Mouse (Mus musculus): ENCODE data around the gene Celsr1. TPM values are rescaled to one million over a fixed set of nuclear protein-coding genes. Genes with fewer than 3 reads are reported as not detected.
A peak's percentile ranks its signal among the peaks of the same experiment; 100 is the strongest.

Celsr1 gene
- total RNA-seq, 2 experiments from 2014 or later: 6.4 to 7.2 TPM

DNA sequence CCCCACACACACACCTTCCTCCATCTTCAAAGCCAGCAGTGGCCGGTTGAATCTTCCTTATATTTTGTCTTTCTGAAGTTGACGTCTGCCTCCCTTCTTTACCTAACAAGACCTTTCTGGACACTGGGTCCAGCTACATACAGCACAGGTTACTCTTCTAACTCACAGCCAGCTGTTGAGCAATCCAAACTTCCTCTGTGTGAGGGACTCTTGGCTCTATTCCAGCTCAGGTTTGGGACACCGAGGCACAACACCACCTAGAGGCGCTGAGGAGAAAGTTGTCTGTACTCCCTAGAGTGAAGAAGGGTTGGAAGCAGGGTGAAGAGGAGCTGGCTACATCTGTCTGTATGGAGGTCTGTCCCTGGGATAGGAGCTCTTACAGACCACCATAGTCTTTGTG, 8.8 kb upstream of the Celsr1 start:
- intact Hi-C loops (cut with DNase I): no loop called here
- no peak for DNase-seq

DNA sequence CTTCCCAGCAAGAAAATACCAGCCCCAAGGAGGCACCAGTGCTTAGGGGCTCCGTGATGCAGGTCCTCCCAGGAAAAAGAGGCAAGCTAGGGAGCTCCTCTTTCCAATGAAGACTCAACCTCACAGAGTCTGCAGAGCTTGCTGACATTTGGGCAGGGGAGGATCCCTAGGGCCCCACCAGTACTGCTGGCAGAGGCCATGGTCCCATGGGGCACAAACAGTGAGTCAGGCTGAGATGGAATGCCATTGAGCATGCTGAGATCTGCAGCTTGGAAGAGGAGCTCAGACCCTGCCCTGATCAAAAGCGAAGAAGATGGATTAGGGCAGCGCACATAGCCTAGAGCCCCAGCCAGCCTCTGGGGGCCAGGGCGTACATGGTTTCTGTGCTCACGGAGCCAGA, 7.8 kb upstream of the Celsr1 start:
- intact Hi-C loops (cut with DNase I): no loop called here
- no peak for DNase-seq

DNA sequence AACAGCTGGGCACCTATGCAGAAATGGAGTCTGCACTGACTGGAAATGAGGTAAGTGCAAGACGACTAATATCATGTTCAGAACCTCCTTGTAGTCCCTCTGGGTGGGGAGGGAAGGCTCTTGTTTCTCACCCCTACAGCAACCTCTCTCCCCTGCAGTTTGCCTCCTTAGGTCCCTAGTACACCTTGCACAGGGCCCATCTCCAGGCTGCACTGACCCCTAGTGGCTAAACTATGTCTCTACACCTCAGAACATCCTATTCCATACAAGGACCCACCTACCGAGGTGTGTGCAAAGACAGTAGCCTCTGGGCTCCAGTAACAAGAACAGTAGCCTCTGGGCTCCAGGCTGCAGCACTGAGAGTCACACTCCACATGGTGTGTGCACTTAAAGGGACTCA, 5.2 kb upstream of the Celsr1 start:
- peak; percentile 68 to 70 for DNase-seq
- intact Hi-C loops (cut with DNase I): loop anchor here (1.0 to 2.0 kb wide), 2 partner anchors 143 to 322 kb away; no protein-coding TSS in a partner anchor

DNA sequence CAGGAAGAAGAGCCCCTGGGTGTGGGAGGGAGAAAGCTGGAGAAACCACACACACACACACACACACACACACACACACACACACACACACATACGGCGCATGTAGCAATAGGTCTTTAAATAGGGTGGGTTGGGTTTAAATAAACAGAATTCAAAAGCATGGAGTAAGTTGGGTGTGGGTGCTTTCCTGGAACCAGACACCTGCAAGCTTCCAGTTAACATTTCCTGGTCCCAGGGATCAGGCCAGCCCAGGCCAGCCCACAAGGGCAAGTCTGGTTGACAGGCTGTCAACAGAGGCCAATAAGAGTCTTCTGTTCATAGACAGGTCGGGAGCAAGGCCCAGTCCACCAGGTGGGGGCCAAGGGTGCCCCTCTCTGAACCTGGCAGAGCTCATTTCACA, 2.3 kb upstream of the Celsr1 start:
- no peak for DNase-seq
- intact Hi-C loops (cut with DNase I): no loop called here

DNA sequence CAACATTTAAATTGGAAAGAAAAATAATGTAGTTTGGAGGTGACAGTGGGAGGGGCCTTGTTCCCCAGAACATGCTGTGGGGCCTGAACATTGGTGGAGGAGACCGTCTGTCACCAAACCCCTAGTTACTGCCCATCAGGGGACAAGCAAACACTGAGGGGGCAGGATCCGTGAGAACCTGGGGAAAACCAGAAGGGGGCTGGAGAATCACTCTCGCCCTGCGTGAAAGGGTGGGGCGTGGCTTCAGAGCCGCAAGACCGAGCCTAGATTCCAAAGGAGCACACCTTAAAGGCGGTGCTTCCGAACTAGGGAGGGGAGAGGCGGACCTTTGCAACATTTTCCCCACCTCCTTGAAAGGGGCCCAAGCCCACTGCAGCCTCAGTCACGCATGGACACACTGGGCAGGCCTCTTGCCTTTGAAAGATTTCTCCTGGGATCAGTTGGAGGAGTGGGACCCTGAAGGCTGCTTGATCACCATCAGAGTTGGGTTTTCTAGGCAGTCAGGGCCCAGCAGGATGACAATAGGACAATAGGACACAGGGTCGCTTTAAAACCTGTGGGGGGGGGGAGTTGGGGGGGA, 1.3 kb upstream of the Celsr1 start:
- intact Hi-C loops (cut with DNase I): no loop called here
- no peak for DNase-seq

DNA sequence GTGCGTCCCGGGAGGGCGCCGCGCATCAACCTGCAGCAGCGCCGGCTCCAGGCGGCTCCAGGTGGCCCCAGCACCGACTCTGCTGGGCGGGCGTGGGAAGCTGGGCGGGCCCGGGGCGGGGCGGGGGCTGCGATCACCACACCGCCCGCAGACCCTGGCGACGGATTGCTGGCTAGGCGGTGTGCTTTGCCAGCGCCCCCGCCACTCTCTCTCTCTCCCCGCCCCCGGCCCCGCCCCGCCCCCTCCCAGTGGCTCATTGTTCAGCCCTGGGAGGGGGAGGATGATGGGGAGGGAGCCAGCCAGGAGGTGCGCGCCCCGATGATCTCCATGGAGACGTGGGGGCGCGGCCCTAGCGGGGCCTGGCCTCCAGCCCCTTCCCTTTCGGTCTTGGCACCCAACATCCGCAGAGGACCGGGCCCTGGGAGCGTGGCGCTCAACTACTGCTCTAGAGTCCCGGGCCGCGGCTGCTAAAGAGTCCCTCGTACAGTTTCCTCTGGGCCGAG, 495 bp upstream of the Celsr1 start:
- intact Hi-C loops (cut with DNase I): no loop called here
- DNase-seq: no peak

DNA sequence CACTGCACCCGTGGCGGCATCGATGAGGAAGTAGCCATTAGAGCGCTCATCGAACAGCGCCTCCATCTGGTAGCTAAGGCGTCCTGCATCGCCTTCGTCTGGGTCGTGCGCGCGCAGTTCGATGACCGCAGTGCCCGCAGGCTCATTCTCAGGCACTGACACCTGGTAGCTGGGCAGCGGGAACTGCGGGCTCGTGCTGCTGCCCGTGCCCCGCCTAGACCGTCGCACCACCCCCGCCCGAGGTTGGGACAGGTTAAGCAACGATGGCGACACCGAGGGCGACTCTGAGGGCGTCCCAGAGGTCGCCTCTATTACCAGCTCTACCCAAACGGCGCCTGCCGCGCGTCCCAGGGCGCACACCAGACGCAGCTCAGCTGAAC, 776 bp downstream of the Celsr1 start:
- no peak for DNase-seq

DNA sequence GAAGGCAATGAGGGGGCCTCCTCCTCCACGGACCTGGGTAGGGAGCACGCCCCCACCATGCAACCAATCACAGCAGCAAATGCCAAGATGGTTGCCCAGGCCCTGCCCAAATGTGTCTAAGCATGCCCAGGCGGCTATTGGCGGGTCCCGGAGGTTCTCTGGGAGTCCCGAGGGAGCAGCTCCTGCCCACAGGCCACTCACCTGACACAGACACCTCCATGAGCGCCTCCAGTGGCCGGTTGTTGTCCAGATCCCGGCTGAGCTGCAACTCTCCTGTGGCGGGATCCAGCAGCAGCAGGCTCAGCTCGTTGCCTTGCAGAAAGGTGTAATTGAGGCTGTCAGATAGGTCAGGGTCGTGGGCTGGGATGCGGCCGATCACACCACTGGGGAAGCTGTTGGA, 3.6 kb downstream of the Celsr1 start:
- intact Hi-C loops (cut with DNase I): no loop called here
- no peak for DNase-seq

More for the DNA sequence above, 776 bp downstream of the Celsr1 start:
- intact Hi-C loops (cut with DNase I): no loop called here

DNA sequence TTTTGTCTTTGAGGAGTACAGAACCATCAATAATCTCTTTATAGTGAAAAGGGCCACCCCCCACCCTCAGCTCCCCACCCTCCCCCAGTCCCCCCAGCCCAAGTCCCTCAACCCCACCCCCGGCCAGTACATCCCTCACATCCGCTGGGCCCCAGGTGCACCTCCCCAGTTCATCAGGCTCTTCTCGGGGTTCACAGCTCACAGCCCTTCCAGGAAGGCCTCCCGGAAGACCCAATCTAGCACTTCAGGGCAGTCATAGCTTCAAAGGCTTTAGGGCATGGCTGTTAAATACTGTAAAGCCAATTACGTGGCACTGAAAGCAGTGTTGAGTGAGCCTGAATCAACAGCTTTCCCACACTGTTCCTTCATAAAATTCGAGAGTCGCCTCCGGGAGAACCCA, 5.7 kb downstream of the Celsr1 start:
- intact Hi-C loops (cut with DNase I): no loop called here
- DNase-seq: no peak

DNA sequence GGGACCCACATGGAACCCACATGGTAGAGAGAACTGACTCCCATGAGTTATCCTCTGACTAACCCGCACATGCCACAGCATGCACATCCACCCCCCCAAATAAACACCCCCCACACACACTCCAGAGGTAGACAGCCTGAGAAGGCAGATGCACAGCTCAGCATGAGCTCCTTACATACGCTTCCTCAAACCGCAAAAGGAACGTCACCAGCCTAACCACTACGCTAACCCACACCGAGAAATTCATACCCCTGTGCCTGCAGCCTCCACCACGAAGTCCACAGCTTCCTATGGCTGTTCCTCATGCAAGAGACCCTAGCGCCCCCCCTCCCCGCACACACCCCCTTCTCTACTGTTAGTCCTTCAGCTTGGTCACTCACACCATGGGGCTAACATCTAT, 11.6 kb downstream of the Celsr1 start:
- DNase-seq: no peak
- intact Hi-C loops (cut with DNase I): no loop called here

DNA sequence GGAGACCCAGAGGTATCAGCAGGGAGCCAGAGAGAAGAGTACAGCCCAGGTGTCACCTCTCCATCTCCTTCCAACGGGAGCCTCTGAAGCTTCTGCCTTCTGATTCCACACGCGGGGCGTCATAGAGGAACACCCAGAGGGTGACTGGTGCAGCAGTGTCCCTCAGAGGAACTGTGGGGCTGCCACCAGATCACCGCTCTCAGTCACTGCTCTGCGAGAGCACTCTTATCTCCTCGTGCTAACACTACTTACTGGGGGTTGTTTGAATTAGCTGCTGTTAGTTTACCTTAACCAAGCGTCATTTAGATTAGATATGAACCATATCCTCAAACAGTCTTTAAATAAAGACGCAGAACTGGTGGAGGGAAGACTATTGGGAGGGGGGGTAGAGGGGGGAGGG, 12.3 kb downstream of the Celsr1 start:
- intact Hi-C loops (cut with DNase I): no loop called here
- no peak for DNase-seq

DNA sequence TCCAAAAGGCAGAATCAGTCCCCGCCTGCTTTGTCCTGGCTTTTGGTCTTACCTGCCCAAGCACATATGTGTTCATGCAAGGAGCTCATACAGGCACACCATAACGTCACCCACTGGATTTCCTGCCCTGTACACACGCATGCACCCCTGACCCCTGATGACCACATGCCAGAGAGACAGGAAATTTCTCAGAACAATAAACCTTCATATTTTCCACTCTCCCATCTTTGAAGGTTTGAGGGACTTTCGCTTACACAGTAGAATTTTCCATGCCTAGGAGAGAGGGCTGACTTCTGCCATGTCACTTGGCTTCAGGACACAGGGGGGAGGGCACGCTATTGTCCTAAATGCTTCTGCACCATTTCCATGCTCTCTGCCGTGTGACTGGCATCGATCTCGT, 13.6 kb downstream of the Celsr1 start:
- intact Hi-C loops (cut with DNase I): no loop called here
- no peak for DNase-seq

DNA sequence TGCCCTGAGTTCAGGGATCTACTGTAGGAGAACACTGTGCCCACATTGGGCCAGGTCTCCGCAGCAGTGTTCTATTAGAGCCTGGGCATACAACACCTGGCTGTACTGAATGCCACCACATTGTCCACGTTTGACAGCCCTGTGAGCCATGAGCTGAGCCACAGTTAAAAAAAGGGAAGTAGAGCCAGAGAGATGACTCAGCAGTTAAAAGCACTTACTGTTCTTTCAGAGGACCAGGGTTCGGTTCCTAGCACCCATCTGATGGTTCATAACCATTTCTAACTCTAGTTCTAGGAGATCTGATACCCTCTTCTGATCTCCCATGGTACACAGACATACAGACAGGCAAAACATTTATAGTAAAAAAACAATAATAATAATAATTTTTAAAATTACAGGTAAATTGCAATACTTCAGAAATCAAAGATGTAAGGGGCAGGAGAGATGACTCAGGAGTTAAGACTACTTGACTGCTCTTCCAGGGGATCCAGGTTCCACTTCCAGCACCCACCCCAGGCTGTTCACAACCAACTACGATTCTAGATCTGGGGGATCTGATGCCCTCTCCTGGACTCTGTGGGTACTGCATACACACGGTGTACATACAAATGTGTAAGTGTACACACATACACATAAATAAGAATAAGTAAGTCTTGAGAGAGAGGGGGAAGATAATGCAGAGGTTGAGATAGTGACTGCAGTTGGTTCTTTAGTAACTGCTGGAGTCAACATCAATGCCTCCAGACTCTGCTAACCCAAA, 14.6 kb downstream of the Celsr1 start:
- no peak for DNase-seq
- intact Hi-C loops (cut with DNase I): no loop called here

DNA sequence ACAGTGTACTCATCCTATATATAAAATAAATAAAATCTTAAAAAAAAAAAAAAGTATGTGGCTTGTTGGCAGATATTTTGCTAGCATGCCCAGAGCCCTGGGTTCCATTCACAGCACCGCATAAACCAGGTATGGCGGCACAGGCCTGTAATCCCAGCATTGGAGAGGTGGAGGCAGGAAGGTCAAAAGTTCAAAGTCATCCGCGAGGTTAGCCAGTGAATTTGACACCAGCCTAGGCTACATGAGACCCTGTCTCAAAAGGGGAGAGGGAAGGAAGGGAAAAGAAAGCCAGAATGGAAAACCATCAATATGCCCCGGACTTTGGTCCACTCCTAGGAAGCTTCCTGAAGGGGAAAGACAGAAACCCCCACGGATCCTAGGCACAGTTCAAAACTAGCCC, 16.2 kb downstream of the Celsr1 start:
- no peak for DNase-seq
- intact Hi-C loops (cut with DNase I): no loop called here

DNA sequence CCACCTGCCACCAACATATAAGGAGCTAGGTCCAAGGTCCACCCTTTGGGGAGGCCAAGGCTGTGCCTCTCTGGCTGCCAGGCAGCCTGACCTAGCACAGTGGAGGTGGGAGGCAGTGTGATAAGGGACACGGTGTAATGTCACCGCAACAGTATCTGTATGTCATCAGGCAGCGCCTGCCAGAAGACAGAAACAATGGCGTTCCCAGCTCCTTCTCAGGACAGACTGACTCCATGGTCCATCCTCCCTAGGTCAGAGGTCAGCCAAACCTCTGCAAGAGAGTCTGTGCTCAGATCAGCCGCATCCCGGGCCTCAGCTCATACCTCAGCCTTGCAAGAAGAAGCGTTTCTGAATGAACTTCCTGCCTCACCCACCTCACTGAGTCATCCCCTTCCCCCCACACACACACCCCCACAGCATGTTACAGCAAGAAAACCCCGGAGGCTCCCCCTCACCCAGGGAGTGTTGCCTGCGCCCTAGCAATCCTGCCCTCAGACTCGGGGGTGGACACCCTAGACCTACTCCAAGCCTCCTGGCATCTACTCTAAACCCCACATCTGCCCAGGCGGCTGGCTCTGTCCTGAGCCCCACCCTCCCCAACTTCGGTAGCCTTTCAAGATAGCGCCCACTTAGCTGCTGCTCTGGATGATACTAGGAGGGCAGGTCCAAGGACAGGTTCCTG, 17.6 kb downstream of the Celsr1 start:
- intact Hi-C loops (cut with DNase I): no loop called here
- DNase-seq: no peak

DNA sequence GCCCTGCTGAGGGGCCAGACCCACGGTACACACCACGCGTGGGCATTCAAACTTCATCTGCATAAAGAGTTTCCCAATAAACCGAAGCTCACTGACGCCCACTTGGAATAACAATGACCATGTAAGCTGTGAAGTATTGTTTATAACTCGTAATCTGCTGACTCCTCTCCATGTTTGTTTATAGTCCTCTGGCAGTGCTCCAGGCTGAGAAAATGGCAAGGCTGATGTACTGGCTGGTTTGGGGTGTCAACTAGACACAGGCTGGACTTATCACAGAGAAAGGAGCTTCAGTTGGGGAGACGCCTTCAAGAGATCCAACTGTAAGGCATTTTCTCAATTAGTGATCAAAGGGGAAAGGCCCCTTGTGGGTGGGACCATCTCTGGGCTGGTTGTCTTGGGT, 18.6 kb downstream of the Celsr1 start:
- intact Hi-C loops (cut with DNase I): no loop called here
- DNase-seq: no peak

DNA sequence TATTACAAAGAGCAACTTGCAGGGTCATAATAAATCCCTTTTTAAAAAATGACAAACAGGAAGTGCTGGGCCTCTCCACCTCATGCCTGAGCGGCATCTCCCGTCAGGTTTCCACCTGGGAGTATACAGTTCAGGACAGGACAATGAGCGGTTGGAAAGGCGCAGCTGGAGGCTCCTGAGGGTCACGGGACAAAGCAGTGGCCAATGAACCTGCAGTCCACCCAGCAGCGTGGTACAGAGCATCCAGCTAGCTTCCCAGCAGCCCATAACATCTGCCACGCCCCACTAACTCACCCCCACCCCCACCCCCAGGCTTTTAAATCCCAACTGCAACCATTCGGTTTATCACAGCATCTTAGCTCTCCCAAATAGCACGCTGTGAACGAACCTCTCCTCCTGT, 19.9 kb downstream of the Celsr1 start:
- intact Hi-C loops (cut with DNase I): no loop called here
- no peak for DNase-seq

DNA sequence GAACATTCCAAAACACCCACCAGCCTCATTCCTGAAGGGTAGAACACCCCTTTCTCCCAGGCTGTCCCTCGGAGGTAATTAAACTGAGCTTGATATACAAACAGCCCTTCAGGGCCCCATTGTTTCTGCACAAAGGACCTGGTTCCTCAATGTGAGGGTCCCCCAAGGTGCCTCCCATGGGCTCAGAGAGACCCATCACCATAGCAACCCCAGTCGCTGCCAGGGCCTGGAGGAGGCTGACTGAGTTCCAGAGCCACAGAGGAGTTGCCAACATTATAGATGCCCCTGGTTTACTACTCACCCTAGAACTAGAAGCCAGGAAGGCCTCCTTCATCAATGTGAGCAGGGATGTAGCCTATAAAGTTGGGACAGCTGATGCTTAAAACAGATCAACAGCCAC, 20.4 kb downstream of the Celsr1 start:
- DNase-seq: no peak
- intact Hi-C loops (cut with DNase I): no loop called here

DNA sequence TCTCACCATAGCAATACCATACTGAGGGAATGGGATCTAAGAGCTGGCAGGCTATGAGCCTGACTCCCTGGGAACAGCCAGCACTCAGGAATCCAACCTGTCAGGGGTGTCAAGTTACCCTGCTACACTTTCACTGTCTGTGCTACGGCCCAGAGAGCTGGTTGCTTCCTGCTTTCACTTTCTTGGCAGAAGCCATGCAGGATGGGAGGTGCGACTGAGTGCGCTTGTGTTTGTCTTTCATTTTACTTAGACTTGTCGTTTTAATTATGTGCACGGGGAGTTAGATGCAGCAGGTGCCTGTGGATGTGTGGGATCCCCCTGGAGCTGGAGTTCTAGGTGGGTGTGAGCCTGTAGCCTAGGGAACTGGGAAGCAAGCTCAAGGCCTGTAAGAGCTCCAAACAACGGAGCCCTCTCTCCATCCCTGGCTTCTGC, 25.9 kb downstream of the Celsr1 start:
- intact Hi-C loops (cut with DNase I): no loop called here
- no peak for DNase-seq

DNA sequence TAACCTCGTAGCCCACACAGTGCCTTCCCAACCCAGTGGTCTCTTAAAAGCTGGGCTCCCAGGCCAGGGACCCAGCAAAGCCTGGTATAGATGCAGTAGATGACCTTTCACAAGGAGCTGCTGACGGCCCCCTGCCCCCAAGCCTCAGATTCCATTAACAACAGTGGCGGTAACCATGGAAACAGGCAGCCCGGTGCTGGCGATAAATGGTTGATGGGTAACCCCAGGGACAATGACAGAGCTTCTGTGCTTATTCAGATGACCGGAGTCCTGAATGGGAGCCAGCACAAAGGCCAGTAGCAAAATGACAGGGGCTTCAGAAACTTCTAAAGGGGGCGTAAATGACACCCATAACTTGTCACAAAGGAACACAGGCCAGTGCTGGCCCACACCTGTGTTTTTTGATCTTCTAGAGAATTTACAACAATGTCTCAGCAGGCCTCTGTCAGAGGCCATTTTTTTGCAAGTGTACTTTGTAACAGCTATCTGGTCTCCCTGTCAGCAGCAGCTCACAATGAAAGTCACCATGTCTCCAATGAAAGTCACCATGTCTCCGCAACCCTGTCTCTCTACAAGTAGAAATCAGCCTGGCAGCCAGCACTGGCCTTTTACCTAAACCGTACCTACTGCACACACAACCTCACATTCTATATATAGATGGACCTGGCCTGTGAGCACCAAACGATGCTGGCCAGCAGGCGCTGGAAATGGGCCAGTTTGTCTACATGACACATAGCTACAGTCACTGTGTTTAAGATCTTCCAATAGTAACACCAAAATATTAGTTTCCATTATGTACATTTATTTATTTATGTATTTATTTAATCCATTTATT, 27.7 kb downstream of the Celsr1 start:
- peak in 1 of 2 experiments; percentile 11 for DNase-seq
- intact Hi-C loops (cut with DNase I): no loop called here

DNA sequence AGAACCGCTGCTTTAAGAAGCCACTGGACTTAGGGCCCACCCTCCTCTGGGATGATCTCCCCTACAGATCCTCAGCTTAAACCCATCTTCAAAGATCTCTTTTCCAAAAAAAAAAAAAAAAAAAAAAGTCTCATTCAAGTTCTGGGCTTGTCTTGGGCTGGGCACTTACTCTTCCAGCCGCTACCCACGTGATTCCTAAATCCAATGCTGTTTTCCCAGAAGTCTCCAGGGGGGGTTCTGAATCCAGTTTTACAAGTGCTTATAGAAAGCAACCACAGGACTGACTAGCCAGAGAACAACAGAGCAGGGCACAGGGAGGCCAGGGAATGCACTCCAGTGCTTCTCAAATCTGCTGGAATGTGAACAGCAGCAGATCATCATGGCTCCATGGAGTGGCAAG, 29.5 kb downstream of the Celsr1 start:
- intact Hi-C loops (cut with DNase I): no loop called here
- no peak for DNase-seq

All from heart, postnatal 36 days (tissue).